Mouse (Mus musculus) G1E (cell line): ENCODE measurements around the gene Drd2.

Experiments
- GATA1 ChIP-seq: IDR thresholded peaks from 2 replicates; pipeline ENCODE4 v1.6.1; 2012; ENCODE audit warnings: borderline replicate concordance, low read length, inconsistent platforms, mixed read lengths
- POLR2AphosphoS5 ChIP-seq: IDR thresholded peaks from 2 replicates; pipeline ENCODE4 v1.6.1; 2012; ENCODE audit warnings: low read depth, low read length, inconsistent platforms; ENCODE audit not compliant: insufficient replicate concordance

DNA sequence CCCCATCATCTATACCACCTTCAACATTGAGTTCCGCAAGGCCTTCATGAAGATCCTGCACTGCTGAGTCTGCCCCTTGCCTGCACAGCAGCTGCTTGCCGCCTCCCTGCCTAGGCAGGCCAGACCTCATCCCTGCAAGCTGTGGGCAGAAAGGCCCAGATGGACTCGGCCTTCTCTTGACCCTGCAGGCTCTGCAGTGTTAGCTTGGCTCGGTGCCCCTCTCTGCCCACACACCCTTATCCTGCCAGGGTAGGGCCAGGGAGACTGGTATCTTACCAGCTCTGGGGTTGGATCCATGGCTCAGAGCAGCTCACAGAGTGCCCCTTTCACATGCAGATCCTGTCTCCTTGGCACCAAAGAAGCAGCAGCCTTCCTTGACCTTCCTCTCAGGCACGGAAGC, 66.6 kb downstream of the Drd2 start:
- TF ChIP-seq POLR2AphosphoS5: no peak
- TF ChIP-seq GATA1: no peak
